Mouse (Mus musculus) megakaryocyte-erythroid progenitor cell, adult 5-6 weeks (primary cell): ENCODE measurements around the gene Zfp553. TPM values are rescaled to one million over a fixed set of nuclear protein-coding genes. Genes with fewer than 3 reads are reported as not detected.

ENCODE experiments used
- ATAC-seq: replicated peaks from 2 replicates; pipeline ENCODE4 v1.8.0; 2016; ENCODE audit warnings: mild to moderate bottlenecking, inconsistent platforms; ENCODE audit not compliant: severe bottlenecking, poor library complexity, low FRiP score, low TSS enrichment
- total RNA-seq, 2 experiments: library from RNA; stranded (forward) in 1 of 2; stranded (reverse) in 1 of 2; fragments of 200-1000, 215-1000 nt in 1 of 2; fragments of >200 nt in 1 of 2; fragmentation: Nextera tagmentation in 1 of 2; gene quantifications; 2 replicates each; pipeline ENCODE4 v1.2.3; 2014 to 2017

Gene Zfp553
- total RNA-seq, 2 experiments from 2014 or later: 18.3 to 22.7 TPM

DNA sequence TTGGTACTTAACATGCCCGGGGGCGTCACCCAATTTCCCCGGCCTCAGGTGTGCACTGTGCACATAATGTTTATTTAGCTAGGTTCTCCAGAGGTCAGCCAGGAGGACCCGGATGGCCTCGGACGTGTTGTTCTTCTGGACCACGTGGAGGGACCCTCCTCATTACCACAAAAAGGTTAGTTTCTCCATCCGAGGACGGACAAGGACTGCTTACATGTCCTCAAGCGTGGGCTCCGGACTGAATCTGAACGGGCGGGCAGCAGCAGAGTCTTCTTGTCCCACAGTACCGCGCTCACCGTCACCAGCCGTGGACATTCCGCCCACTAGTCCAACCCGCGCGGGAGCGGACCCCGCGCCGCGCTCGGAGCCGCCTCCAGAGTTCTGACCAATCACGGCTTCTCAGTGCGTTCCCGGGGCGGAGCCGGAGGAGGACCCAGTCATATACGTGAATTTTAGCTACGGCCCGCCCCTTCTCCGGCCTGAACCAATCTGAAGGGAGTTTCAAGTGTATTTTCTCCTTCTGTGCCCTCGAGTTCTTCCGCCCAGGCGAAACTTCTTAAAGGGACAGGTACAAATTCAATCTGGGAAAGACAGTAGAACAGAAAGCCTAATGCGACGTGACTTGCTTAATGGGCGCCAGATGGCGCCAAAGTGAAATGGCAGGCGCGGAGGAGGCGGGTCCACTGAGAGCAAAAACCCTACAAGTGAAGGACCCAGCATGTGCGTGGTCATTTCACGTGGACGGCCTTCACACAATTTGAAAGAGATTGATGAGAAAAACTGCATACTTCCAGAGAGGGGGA lies 27.6 kb downstream of the Zfp553 start, which contains the start of gene Dctpp1:
Gene Dctpp1 (minus strand): TSS at position 401 of the 803 bp plus-strand sequence.
- peak; percentile 90 for ATAC-seq

DNA sequence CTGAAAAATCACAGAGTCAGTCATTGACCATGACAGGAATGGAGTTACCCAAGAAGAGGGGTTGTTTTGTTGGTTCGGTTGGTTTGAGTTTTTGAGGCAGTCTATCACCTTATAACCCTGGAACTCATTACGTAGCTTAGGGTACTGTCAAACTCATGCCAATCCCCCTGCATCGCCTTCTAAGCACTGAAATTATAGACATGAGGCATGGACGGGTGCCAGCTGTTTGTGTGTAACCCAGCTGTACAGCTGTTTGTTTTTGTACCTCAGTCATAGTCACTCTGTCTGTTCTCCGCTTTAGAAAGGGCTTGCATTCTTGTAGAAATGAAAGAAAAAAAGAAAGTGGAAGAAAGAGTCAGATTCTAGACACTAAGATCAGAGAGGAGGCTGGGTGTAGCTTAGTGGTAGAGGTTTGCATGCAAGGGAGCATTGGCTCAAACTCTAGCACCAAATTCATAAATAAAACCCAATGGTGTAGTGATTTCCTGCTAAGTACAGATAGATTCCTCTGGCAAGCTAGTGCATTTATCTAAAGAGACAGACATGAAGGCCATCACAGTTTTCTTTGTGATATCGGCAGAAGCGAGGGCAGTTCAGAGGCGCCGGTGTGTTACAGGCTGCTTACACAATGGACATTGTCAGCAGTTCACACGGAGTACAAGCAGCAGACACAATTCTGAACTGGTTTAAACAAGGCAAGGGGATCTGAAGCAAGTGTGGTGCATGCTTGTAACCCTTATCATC lies 29.5 kb downstream of the Zfp553 start:
- peak; percentile 47 for ATAC-seq

DNA sequence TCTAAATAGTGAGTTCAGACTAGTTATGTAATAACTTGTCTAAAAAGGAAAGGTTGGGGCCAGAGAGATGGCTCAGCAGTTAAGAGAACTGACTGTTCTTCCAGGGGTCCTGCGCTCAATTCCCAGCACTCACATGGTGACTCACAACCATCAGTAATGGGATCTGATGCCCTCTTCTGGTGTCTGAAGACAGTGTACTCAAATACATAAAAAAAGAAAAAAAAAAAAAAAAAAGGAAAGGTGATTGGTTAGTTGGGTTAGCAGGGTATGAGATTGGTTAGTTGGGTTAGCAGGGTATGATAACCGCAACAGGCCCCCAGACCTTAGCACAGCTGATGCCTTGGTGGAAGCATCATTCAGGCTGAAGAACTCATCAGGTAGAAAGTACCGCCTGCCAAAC lies 30.7 kb downstream of the Zfp553 start:
- ATAC-seq: no peak

DNA sequence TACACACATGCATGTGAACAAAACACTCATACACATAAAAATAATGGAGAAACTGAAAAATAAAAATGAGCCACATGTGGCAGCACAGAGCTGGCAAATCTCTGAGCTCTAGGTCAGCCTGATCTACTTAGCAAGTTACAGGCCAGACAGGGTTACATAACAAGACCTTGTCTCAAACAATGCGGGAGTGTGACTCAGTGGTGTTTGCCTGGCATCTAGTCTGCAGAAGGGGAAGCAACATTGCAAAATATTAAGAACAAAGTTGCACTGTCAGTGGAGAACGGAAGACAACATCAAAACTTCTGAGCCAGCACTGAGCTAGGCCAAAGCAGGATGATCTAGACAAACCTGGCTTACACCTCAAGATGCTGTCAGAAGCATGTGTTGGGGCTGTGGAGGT lies 37.4 kb downstream of the Zfp553 start:
- ATAC-seq: no peak

DNA sequence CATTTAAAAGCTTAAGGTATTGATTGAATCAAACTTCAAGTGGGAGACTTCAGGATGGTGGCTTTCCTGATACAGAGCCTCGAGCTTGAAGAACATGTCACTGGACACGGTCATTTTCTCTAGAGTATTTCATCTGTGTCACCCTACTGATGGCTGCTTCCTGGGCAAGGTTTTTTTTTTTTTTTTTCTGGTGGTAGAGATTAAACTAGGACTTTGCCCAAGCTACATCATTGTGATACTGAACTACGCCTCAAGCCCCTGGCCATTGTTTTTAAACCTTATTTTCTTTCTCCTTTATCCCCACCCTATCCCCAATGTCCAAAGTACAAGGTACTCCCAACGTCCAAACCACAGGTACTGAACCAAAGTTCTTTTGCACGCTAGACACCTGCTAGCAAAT lies 37.8 kb downstream of the Zfp553 start:
- ATAC-seq: no peak

DNA sequence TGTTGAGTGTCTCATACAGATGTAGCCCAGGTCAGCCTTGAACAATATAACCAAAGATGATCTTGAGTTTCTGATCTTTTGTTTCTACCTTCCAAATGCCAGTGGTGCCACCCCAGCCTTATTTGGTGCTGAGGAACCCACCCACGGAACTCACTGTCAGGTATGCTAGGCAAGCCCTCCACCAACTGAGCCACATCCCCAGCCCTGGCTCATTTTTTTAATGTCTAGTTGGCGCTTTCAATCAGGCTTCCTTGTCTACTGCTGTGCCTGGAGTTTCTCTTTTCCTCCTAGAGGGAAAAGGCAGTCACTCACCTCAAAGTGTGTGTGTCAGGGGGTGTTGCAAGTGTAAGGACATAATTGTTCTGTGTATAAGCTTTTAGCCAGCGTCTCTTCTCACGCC lies 38.2 kb downstream of the Zfp553 start:
- no peak for ATAC-seq

DNA sequence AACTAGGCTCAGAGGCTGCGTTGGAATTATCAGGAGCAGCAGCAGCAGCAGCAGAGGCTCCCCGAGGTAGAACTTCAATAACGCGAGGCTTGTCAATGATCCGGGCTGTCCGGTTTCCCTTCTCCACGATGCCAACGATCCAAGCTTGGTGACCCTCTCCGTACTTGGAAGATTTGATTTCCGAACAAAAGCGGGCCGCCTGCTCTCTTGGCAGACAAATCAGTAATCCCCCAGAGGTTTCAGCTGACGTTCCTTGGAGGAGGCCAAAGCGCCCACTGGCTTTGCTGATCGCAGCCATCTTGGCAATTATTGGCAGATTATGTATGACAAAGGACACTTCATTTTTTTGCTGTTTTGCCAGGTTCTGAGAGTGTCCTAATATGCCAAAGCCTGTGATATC lies 39.7 kb downstream of the Zfp553 start:
- no peak for ATAC-seq

DNA sequence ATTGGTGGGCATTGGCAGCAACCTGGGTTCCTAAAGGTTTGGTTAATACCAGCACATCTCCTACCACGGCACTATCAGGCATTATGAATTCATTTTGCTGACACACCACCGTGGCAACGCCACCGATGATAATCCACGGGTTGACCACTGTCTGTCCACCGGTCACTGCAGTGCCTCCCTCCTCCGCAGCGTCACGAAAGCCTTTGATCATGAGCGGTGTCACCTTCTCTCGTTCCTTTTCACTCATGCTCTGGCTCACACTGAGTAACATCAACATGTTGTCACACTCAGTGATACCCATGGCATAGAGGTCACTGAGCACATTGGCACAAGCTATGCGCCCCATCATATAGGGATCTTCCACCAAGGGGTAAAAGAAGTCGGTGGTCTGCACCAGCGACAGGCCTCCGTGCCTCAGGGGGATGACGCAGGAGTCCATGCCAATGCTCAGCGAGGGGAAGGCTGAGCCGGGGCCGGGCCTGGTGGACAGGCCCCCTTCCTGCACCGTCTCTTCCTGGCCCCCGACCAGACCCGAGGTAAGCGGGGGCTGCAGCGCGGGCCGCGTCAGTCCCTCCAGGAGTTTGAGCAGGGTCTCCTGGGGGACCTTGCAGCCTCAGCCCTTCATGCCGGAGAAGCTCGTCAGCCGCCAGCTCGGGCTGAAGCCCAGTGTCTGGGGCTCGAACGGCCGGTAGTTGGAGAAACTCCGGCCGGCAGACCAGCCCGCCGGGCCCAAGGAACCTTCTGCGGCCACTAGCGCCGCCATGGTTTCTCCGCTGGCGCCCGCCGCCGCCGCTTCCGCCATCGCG lies 40.5 kb downstream of the Zfp553 start:
- ATAC-seq: 0 out of 2 replicates have a peak, but pooled peaks have one; percentile 18

DNA sequence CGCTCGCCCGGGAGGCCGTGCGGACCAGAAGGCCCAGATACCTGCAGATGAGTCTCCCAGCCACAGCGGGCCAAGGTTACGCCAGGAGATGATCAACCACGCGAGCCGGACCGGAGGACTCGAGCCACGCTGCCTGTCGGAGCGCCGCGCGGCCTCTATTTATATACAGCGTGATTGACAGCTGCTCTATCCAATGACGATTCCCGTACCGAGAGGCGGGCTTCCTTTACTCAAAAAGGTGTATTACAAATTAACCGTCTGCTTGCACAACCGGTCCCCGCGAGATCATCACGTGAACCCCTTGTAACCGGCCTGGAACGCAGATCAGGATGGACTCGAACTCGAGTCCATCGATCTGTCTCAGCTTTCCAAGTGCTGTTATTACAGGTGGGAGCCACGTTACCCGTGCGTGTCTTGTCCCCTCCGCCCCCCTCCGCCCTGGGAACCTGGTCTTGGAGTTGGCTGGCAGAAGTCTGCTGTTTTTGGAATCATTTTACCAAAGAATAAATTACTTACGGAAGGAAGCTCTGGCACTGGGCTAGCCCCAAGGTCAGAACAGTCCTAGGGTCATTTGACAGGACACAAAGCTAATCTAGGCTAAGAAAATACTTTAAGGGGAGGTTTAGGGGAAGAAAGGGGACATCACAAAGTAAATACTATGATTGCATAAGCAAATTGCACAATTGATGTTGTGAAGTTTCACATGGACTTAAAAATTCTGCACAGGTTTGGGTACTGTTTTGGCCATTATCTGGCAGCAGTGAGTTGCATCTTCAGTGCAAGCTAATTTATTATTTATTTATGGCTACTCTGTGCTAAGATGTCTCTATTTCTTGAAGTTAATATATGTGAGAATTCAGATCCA lies 41.3 kb downstream of the Zfp553 start, which contains the start of gene Sephs2:
Gene Sephs2 (minus strand): TSS at position 131 of the 865 bp plus-strand sequence.
- peak; percentile 88 for ATAC-seq

DNA sequence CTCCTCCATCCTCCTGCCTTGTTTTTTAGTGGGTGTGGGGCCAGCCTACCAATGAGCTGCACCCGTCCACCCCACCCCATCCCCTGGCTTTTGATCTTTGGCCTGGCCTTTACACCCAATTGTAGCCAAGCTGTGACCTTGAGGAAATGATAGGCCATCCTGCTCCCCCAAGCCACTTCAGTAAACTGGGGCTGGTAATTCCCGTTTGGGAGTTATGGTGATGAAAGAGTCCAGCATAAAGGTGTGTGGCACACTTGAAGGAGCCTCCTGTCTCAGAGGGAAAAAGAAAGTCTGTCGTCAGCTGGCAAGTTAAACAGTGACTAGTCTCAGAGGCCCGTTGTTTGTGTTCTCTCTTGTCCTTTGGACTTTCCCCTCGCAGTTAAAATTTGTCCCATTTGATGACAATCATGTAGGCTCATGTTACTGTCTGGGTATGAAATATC lies 43.7 kb downstream of the Zfp553 start:
- no peak for ATAC-seq

DNA sequence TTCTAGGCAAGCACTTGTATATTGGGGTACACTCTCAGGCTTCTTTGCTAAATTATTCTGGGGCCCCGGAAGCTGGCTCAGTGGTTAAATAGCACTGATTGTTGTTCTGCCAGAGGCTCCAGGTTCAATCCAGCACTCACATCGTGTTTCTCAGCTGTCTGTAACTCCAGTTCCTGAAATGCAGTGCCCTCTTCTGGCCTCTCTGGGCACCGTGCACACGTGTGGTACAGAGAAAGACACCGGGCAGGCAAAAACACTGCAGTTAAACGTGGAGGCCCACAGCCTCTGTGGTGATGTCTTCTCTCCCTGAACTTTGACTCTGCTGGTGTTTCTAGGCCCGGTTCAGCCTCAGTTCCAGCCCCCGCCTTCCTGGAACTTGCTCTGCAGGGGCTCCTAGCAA lies 45.5 kb downstream of the Zfp553 start:
- ATAC-seq: peak; percentile 64

DNA sequence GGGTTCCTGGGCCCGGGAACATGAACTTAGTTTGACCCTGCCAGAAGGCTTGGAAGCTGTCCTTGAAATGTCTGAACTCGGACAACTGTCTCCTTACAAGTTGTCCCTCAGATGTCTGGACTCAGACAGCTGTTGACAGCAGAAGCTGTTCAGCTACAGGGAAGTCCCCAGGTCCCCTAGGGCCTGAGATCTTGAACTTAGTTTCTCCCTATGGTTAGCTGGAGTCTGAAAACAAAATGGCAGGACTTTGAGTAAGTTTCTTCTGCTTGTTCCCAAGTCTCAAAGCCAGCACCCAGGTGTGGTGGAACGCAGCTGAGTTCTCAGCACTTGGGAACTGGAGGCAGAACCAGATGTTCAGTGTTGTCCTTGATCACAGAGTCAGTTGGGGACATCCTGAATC lies 47.2 kb downstream of the Zfp553 start:
- ATAC-seq: no peak

DNA sequence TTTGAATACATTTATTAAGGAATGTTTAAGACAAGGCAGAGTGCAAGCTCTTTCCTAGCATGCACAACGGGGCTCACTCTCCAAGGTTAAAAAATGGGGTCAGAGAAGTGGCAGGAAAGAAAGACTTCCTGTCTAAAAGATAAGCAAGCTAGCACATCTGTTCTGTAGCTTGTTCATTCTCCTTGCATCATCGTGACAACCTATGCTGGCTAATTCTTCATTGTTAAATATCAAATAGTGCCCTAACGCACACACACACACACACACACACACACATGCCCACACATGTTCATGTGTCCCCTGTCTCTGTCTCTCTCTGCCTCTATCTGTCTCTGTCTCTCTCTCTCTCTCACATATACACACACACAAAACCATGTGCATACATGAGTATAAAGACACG lies 48.3 kb downstream of the Zfp553 start:
- ATAC-seq: 0 out of 2 replicates have a peak, but pooled peaks have one; percentile 39

DNA sequence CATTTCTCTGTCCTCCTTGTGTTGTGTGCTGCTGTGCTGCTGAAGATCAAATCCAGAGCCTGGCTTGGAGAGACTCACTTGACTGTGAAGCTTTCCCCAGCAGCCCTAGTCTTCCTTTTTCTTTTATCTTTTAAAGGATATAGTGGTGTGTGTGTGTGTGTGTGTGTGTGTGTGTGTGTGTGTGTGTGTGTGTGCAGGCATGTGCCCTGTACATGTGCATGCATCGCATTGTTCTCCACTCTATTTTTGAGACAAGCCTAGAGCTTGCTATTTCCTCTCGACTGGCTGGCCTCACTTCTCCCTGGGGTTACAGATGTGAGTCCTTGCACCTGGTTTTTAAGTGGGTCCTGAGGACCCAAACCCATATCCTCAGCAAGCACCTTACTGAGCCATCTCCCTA lies 49.3 kb downstream of the Zfp553 start:
- ATAC-seq: no peak

DNA sequence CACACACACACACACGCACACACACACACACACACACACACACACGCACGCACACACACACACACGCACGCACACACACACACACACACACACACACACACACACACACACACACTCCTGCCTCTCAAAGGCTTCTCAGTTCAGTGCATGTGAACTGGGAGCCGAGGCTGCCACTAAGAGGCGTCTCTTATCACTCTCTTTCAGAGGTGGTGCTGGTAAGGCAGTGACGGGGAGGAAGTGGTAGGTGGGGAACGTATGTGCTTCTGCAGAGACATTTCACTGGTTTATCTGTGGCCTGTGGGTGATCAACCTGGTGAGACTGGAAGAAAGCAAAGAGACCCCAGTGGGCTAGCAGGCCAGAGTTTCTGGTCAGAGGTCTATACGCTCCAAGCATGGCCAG lies 52.3 kb downstream of the Zfp553 start:
- ATAC-seq: peak; percentile 95
